Comparison of ENCODE assay signal across 18 mouse cellular contexts in the genomic region with DNA sequence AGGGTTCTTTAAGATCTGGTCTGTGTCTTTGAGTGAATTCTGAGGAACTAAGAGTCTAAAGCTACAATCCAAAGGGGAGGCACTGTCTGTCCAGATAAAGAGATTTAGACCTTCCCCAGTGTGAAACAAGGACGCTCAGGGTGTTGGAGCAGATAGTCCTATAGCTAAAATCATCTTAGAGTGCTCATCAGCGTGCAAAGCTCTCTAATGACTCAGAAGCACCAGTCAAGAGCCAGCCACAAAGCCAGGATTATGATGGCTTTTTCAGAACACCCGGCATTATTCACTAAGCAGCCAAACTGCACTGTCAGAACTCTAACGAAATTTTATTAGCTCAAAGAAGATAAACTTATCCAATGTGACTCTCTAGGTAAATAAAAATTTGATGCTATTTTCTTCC.
DNase-seq lines count a peak whose midpoint lies in the region; ATAC-seq and TF ChIP-seq lines count a peak whose summit lies in the region.
"Had no signal": no experiment of that assay in that cellular context is flagged by ENCODE, and none has a peak within 500 bp of the region (broad histone marks: within the 10 kb centered on the region; RNA-seq: fewer than 3 reads in every experiment).

No protein-coding gene starts in this region.

- ATAC-seq in frontal cortex, adult (ENCODE audit: low TSS enrichment), result peak; percentile 52; the same call in 1 of the 2 replicates
- ATAC-seq in midbrain, embryonic 14.5 days (ENCODE audit: low FRiP score, low TSS enrichment), result no peak
- ATAC-seq in midbrain, embryonic 11.5 days (ENCODE audit: low FRiP score), result no peak
- ATAC-seq in Patski, result peak; percentile 60
- no peak for ATAC-seq in liver, embryonic 11.5 days (replicated peaks; ENCODE audit: low FRiP score)
- ATAC-seq: forebrain, embryonic 16.5 days; intestine, embryonic 15.5 days had no signal

- WGBS in midbrain, embryonic 14.5 days, result 15% methylated on average over 4 of the region's 4 CpGs
- WGBS in midbrain, embryonic 11.5 days, result 24% methylated on average over 4 of the region's 4 CpGs
- 63% methylated on average over 4 of the region's 4 CpGs for WGBS in liver, embryonic 11.5 days

- H3K4me1 ChIP-seq in midbrain, embryonic 14.5 days (ENCODE audit: control insufficient read depth, insufficient read depth, low read length), result no peaks in the 10 kb centered on the region
- H3K4me1 ChIP-seq in midbrain, embryonic 11.5 days (ENCODE audit: control insufficient read depth, insufficient read depth, low read length), result no peaks in the 10 kb centered on the region; the same call in 1 of the 2 replicates
- no peaks in the 10 kb centered on the region for H3K4me1 ChIP-seq in liver, embryonic 11.5 days (replicated peaks; ENCODE audit: control insufficient read depth, insufficient read depth, low read length)
- H3K4me1 ChIP-seq: embryonic facial prominence, embryonic 12.5 days; heart, embryonic 13.5 days; hindbrain, embryonic 13.5 days; intestine, embryonic 15.5 days had no signal

- CTCF ChIA-PET in Patski (lab: Charles Lee), result interaction anchor here (1.1 to 1.8 kb wide), 5 partner anchors 10 to 46 kb away, joined by 3 to 6 read pairs (median 4); no protein-coding TSS in a partner anchor

- H3K27ac ChIP-seq in midbrain, embryonic 14.5 days (replicated peaks; ENCODE audit: low read depth, low read length), result no peak overlapping the region
- no peak overlapping the region for H3K27ac ChIP-seq in midbrain, embryonic 11.5 days (ENCODE audit: low read depth, low read length)
- H3K27ac ChIP-seq in liver, embryonic 11.5 days (ENCODE audit: low read depth, low read length), result no peak overlapping the region
- H3K27ac ChIP-seq: embryonic facial prominence, embryonic 12.5 days; heart, embryonic 13.5 days; hindbrain, embryonic 13.5 days; intestine, embryonic 15.5 days had no signal

- no peaks in the 10 kb centered on the region for H3K9me3 ChIP-seq in midbrain, embryonic 14.5 days (ENCODE audit: control insufficient read depth, low read length)
- H3K9me3 ChIP-seq in midbrain, embryonic 11.5 days (ENCODE audit: control insufficient read depth, low read length), result no peaks in the 10 kb centered on the region
- H3K9me3 ChIP-seq in liver, embryonic 11.5 days (ENCODE audit: control insufficient read depth, low read length), result no peaks in the 10 kb centered on the region
- H3K9me3 ChIP-seq: embryonic facial prominence, embryonic 12.5 days; heart, embryonic 13.5 days; hindbrain, embryonic 13.5 days; intestine, embryonic 15.5 days had no signal

- DNase-seq in frontal cortex, postnatal 14 days (ENCODE audit: low spot score in 2 of 2), result no peak
- DNase-seq in midbrain, embryonic 14.5 days, result peak; percentile 38
- DNase-seq in midbrain, embryonic 11.5 days (ENCODE audit: low spot score, missing footprints), result no peak
- DNase-seq in Patski (ENCODE audit: low read depth, low spot score), result peak; percentile 57
- DNase-seq in retina, postnatal 1 day, result peak; percentile 52
- DNase-seq in lung, postnatal 25 days (ENCODE audit: low spot score), result no peak
- DNase-seq in liver, embryonic 11.5 days (ENCODE audit: low spot score), result no peak
- DNase-seq: adrenal gland, postnatal 10 days; cerebellum, adult 2 months; gastrocnemius, postnatal 36 days; heart, adult 11 months; heart, postnatal 4 days had no signal

- H3K4me2 ChIP-seq in midbrain, embryonic 14.5 days (ENCODE audit: low read length), result no peak overlapping the region
- H3K4me2 ChIP-seq in midbrain, embryonic 11.5 days, result no peak overlapping the region
- H3K4me2 ChIP-seq in liver, embryonic 11.5 days, result no peak overlapping the region
- H3K4me2 ChIP-seq: embryonic facial prominence, embryonic 12.5 days; heart, embryonic 13.5 days; hindbrain, embryonic 13.5 days; intestine, embryonic 15.5 days had no signal

- H3K36me3 ChIP-seq in midbrain, embryonic 14.5 days (ENCODE audit: control insufficient read depth, insufficient read depth, low read length), result no peaks in the 10 kb centered on the region
- no peaks in the 10 kb centered on the region for H3K36me3 ChIP-seq in midbrain, embryonic 11.5 days (ENCODE audit: control insufficient read depth, insufficient read depth, low read length)
- no peaks in the 10 kb centered on the region for H3K36me3 ChIP-seq in liver, embryonic 11.5 days (ENCODE audit: control insufficient read depth, insufficient read depth, low read length)
- H3K36me3 ChIP-seq: embryonic facial prominence, embryonic 12.5 days; heart, embryonic 13.5 days; hindbrain, embryonic 13.5 days; intestine, embryonic 15.5 days had no signal

- no peak for TF ChIP-seq CTCF in Patski (IDR thresholded peaks at IDR 0.05)

- POLR2A ChIA-PET in Patski (lab: Charles Lee), result no interaction called here

- in situ Hi-C loops in Patski (cut with MboI; ENCODE audit: low pct_unique_long_range_greater_than_20kb), result no loop called here

- H3K27me3 ChIP-seq in midbrain, embryonic 14.5 days (ENCODE audit: control insufficient read depth, insufficient read depth, low read length), result no peaks in the 10 kb centered on the region
- H3K27me3 ChIP-seq in midbrain, embryonic 11.5 days (ENCODE audit: control insufficient read depth, insufficient read depth, low read length), result no peaks in the 10 kb centered on the region
- H3K27me3 ChIP-seq in Patski, result no peaks in the 10 kb centered on the region
- no peaks in the 10 kb centered on the region for H3K27me3 ChIP-seq in liver, embryonic 11.5 days (replicated peaks; ENCODE audit: control insufficient read depth, insufficient read depth, low read length)
- H3K27me3 ChIP-seq: embryonic facial prominence, embryonic 12.5 days; heart, embryonic 13.5 days; hindbrain, embryonic 13.5 days; intestine, embryonic 15.5 days had no signal

- H3K9ac ChIP-seq in midbrain, embryonic 14.5 days (replicated peaks; ENCODE audit: low read length), result no peak overlapping the region
- no peak overlapping the region for H3K9ac ChIP-seq in midbrain, embryonic 11.5 days (ENCODE audit: low read length)
- no peak overlapping the region for H3K9ac ChIP-seq in liver, embryonic 11.5 days (ENCODE audit: low read depth, low read length)
- H3K9ac ChIP-seq: embryonic facial prominence, embryonic 12.5 days; heart, embryonic 13.5 days; hindbrain, embryonic 13.5 days; intestine, embryonic 15.5 days had no signal

- no peak overlapping the region for H3K4me3 ChIP-seq in midbrain, embryonic 14.5 days (replicated peaks; ENCODE audit: low read depth, low read length)
- H3K4me3 ChIP-seq in midbrain, embryonic 11.5 days (ENCODE audit: low read depth, low read length), result no peak overlapping the region
- H3K4me3 ChIP-seq in liver, embryonic 11.5 days (ENCODE audit: low read depth, low read length), result no peak overlapping the region
- H3K4me3 ChIP-seq: embryonic facial prominence, embryonic 12.5 days; heart, embryonic 13.5 days; hindbrain, embryonic 13.5 days; intestine, embryonic 15.5 days had no signal

Comparison
In these comparisons a context has a peak if more than half of its experiments do, and no peak if none do; other contexts are left out.
1. DNase-seq: peak in midbrain, embryonic 14.5 days (single experiment), Patski (single experiment) and retina, postnatal 1 day (single experiment); none in frontal cortex, postnatal 14 days (0 of 2), midbrain, embryonic 11.5 days (single experiment), lung, postnatal 25 days (single experiment) and liver, embryonic 11.5 days (single experiment).
2. ATAC-seq: peak in frontal cortex, adult (single experiment) and Patski (single experiment); none in midbrain, embryonic 14.5 days (single experiment), midbrain, embryonic 11.5 days (single experiment) and liver, embryonic 11.5 days (single experiment).